1 mouse cellular context compared by ENCODE assay signal in genomic region chr17:35244999-35245398, GRCm38 (mm10).
TF ChIP-seq lines count a peak whose summit lies in the region.

No protein-coding gene starts in this region.

TF ChIP-seq in MEL, 35 proteins besides CTCF, POLR2A, EP300 and RAD21:
- TF ChIP-seq ZMIZ1 (IDR thresholded peaks at IDR 0.05; ENCODE audit: low read depth, low read length) (no peak), ZKSCAN1 (IDR thresholded peaks at IDR 0.05; ENCODE audit: low read depth, low read length) (no peak), ELF1 (IDR thresholded peaks at IDR 0.05; ENCODE audit: low read depth, low read length) (no peak), MAZ (IDR thresholded peaks at IDR 0.05; ENCODE audit: low read depth, low read length) (no peak), MEF2A (IDR thresholded peaks at IDR 0.05; ENCODE audit: extremely low read depth, insufficient replicate concordance, low read depth, low read length, poor library complexity, severe bottlenecking) (no peak), ZNF384 (IDR thresholded peaks at IDR 0.05; ENCODE audit: low read depth, low read length) (no peak), CHD1 (IDR thresholded peaks at IDR 0.05; ENCODE audit: low read depth, low read length) (no peak), NELFE (IDR thresholded peaks at IDR 0.05; ENCODE audit: low read depth, low read length) (no peak)
TF ChIP-seq in MEL: peak in this region for 0.
